Mouse (Mus musculus): ENCODE measurements around the gene Immp2l. TPM values are rescaled to one million over a fixed set of nuclear protein-coding genes. Genes with fewer than 3 reads are reported as not detected.

The Immp2l gene
- total and polyA plus RNA-seq, 2 experiments, result 35.8 to 133 TPM

- no peak overlapping the region for H3K9ac ChIP-seq (ENCODE audit: low read depth, low read length)
- peak overlapping the region; percentile 33; the same call in 1 of the 2 replicates for H3K4me3 ChIP-seq (ENCODE audit: insufficient read depth, low read depth, low read length)
- peaks cover 2% of the 10 kb centered on the region for H3K4me1 ChIP-seq (ENCODE audit: control insufficient read depth, insufficient read depth, low read length)
- no peaks in the 10 kb centered on the region for H3K27me3 ChIP-seq (ENCODE audit: control insufficient read depth, insufficient read depth, low read length)
- 34% methylated on average over 5 of the region's 5 CpGs for WGBS
- TF ChIP-seq POLR2A (IDR thresholded peaks at IDR 0.05; ENCODE audit: extremely low read depth, insufficient read depth, low read length), result no peak
- peak; percentile 55 for TF ChIP-seq CTCF (IDR thresholded peaks at IDR 0.05; ENCODE audit: low read depth, low read length)
- peak; percentile 48 for DNase-seq (ENCODE audit: extremely low read depth, low read depth, low spot score)
- H3K79me2 ChIP-seq (ENCODE audit: control insufficient read depth, insufficient read depth, low read length), result no peaks in the 10 kb centered on the region
- H3K27ac ChIP-seq (replicated peaks; ENCODE audit: insufficient read depth, low read depth, low read length), result no peak overlapping the region
- H3K36me3 ChIP-seq (ENCODE audit: control insufficient read depth, insufficient read depth, low read length), result no peaks in the 10 kb centered on the region
Observed at GRCm38 (mm10) chr12:41487005-41487404, 463.1 kb downstream of the Immp2l start.

- WGBS, result 61% methylated on average over 10 of the region's 10 CpGs
- Histone ChIP-seq H3K9ac (ENCODE audit: low read depth, low read length) (no peak overlapping the region), H3K36me3 (ENCODE audit: control insufficient read depth, insufficient read depth, low read length) (no peaks in the 10 kb centered on the region), H3K27me3 (ENCODE audit: control insufficient read depth, insufficient read depth, low read length) (no peaks in the 10 kb centered on the region), H3K4me3 (ENCODE audit: insufficient read depth, low read depth, low read length) (no peak overlapping the region), H3K4me1 (ENCODE audit: control insufficient read depth, insufficient read depth, low read length) (no peaks in the 10 kb centered on the region), H3K27ac (replicated peaks; ENCODE audit: insufficient read depth, low read depth, low read length) (no peak overlapping the region), H3K79me2 (ENCODE audit: control insufficient read depth, insufficient read depth, low read length) (no peaks in the 10 kb centered on the region)
- TF ChIP-seq POLR2A (IDR thresholded peaks at IDR 0.05; ENCODE audit: extremely low read depth, insufficient read depth, low read length), result no peak
- peak; percentile 21; the same call in 1 of the 2 replicates for TF ChIP-seq CTCF (IDR thresholded peaks at IDR 0.05; ENCODE audit: low read depth, low read length)
- DNase-seq (ENCODE audit: extremely low read depth, low read depth, low spot score), result peak; percentile 7
Observed at GRCm38 (mm10) chr12:41494620-41495019, 470.7 kb downstream of the Immp2l start.

- H3K4me1 ChIP-seq (ENCODE audit: control insufficient read depth, insufficient read depth, low read length), result no peaks in the 10 kb centered on the region
- H3K27me3 ChIP-seq (ENCODE audit: control insufficient read depth, insufficient read depth, low read length), result no peaks in the 10 kb centered on the region
- 52% methylated on average over 9 of the region's 9 CpGs for WGBS
- H3K36me3 ChIP-seq (ENCODE audit: control insufficient read depth, insufficient read depth, low read length), result no peaks in the 10 kb centered on the region
- H3K79me2 ChIP-seq (ENCODE audit: control insufficient read depth, insufficient read depth, low read length), result no peaks in the 10 kb centered on the region
- no peak for TF ChIP-seq POLR2A (IDR thresholded peaks at IDR 0.05; ENCODE audit: extremely low read depth, insufficient read depth, low read length)
- TF ChIP-seq CTCF (IDR thresholded peaks at IDR 0.05; ENCODE audit: low read depth, low read length), result no peak
- no peak overlapping the region for H3K27ac ChIP-seq (replicated peaks; ENCODE audit: insufficient read depth, low read depth, low read length)
- H3K9ac ChIP-seq (ENCODE audit: low read depth, low read length), result no peak overlapping the region
- no peak overlapping the region for H3K4me3 ChIP-seq (ENCODE audit: insufficient read depth, low read depth, low read length)
- DNase-seq (ENCODE audit: extremely low read depth, low read depth, low spot score), result peak; percentile 26
Observed at GRCm38 (mm10) chr12:41500049-41500820, 476.3 kb downstream of the Immp2l start.

GRCm38 (mm10) chr12:41508610-41509009 is 484.7 kb downstream of the Immp2l start:
- no peaks in the 10 kb centered on the region for H3K36me3 ChIP-seq (ENCODE audit: control insufficient read depth, insufficient read depth, low read length)
- H3K27me3 ChIP-seq (ENCODE audit: control insufficient read depth, insufficient read depth, low read length), result no peaks in the 10 kb centered on the region
- H3K27ac ChIP-seq (replicated peaks; ENCODE audit: insufficient read depth, low read depth, low read length), result no peak overlapping the region
- 93% methylated on average over 4 of the region's 4 CpGs for WGBS
- DNase-seq (ENCODE audit: extremely low read depth, low read depth, low spot score), result no peak
- H3K4me3 ChIP-seq (ENCODE audit: insufficient read depth, low read depth, low read length), result no peak overlapping the region
- TF ChIP-seq CTCF (IDR thresholded peaks at IDR 0.05; ENCODE audit: low read depth, low read length) (no peak), POLR2A (IDR thresholded peaks at IDR 0.05; ENCODE audit: extremely low read depth, insufficient read depth, low read length) (no peak)
- no peaks in the 10 kb centered on the region for H3K79me2 ChIP-seq (ENCODE audit: control insufficient read depth, insufficient read depth, low read length)
- H3K9ac ChIP-seq (ENCODE audit: low read depth, low read length), result no peak overlapping the region
- no peaks in the 10 kb centered on the region for H3K4me1 ChIP-seq (ENCODE audit: control insufficient read depth, insufficient read depth, low read length)

- DNase-seq (ENCODE audit: extremely low read depth, low read depth, low spot score), result peak; percentile 18
- 82% methylated on average over 3 of the region's 3 CpGs for WGBS
- Histone ChIP-seq H3K79me2 (ENCODE audit: control insufficient read depth, insufficient read depth, low read length) (no peaks in the 10 kb centered on the region), H3K4me1 (ENCODE audit: control insufficient read depth, insufficient read depth, low read length) (no peaks in the 10 kb centered on the region), H3K4me3 (ENCODE audit: insufficient read depth, low read depth, low read length) (no peak overlapping the region), H3K27ac (replicated peaks; ENCODE audit: insufficient read depth, low read depth, low read length) (no peak overlapping the region), H3K27me3 (ENCODE audit: control insufficient read depth, insufficient read depth, low read length) (no peaks in the 10 kb centered on the region), H3K9ac (ENCODE audit: low read depth, low read length) (no peak overlapping the region), H3K36me3 (ENCODE audit: control insufficient read depth, insufficient read depth, low read length) (no peaks in the 10 kb centered on the region)
- no peak for TF ChIP-seq CTCF (IDR thresholded peaks at IDR 0.05; ENCODE audit: low read depth, low read length)
- TF ChIP-seq POLR2A (IDR thresholded peaks at IDR 0.05; ENCODE audit: extremely low read depth, insufficient read depth, low read length), result no peak
Observed at GRCm38 (mm10) chr12:41510588-41510987, 486.7 kb downstream of the Immp2l start.

GRCm38 (mm10) chr12:41518897-41519296 is 495.0 kb downstream of the Immp2l start:
- WGBS, result 73% methylated on average over 5 of the region's 5 CpGs
- no peak overlapping the region for H3K9ac ChIP-seq (ENCODE audit: low read depth, low read length)
- no peak for TF ChIP-seq CTCF (IDR thresholded peaks at IDR 0.05; ENCODE audit: low read depth, low read length)
- no peak for TF ChIP-seq POLR2A (IDR thresholded peaks at IDR 0.05; ENCODE audit: extremely low read depth, insufficient read depth, low read length)

More at GRCm38 (mm10) chr12:41518897-41519296, 495.0 kb downstream of the Immp2l start:
- DNase-seq (ENCODE audit: extremely low read depth, low read depth, low spot score), result no peak
- no peaks in the 10 kb centered on the region for H3K27me3 ChIP-seq (ENCODE audit: control insufficient read depth, insufficient read depth, low read length)
- H3K27ac ChIP-seq (replicated peaks; ENCODE audit: insufficient read depth, low read depth, low read length), result no peak overlapping the region
- H3K36me3 ChIP-seq (ENCODE audit: control insufficient read depth, insufficient read depth, low read length), result no peaks in the 10 kb centered on the region
- H3K4me1 ChIP-seq (ENCODE audit: control insufficient read depth, insufficient read depth, low read length), result no peaks in the 10 kb centered on the region
- no peaks in the 10 kb centered on the region for H3K79me2 ChIP-seq (ENCODE audit: control insufficient read depth, insufficient read depth, low read length)
- no peak overlapping the region for H3K4me3 ChIP-seq (ENCODE audit: insufficient read depth, low read depth, low read length)

Measured in liver, adult 2 months (tissue).